Mouse (Mus musculus) midbrain, postnatal 0 days (tissue): Measurements from ENCODE around the gene Pou5f1. TPM values are rescaled to one million over a fixed set of nuclear protein-coding genes. Genes with fewer than 3 reads are reported as not detected.

ENCODE experiments used
- ATAC-seq: fragments of 200-750 bp; cut with Nextera tagmentation; 2 replicates; pipeline ENCODE4 v1.8.0; 2017; ENCODE audit warnings: moderate number of reproducible peaks, mild to moderate bottlenecking, moderate TSS enrichment, moderate library complexity; ENCODE audit not compliant: low FRiP score
- DNase-seq: peaks from one replicate; pipeline ENCODE4 v3.0.0-alpha.2; 2015; ENCODE audit warnings: low spot score
- H3K27ac ChIP-seq: fragments of 300-500 bp; sonication (generic); 2 replicates; pipeline ENCODE4 v1.5.1; 2014; ENCODE audit warnings: low read depth, mild to moderate bottlenecking, low read length, mixed read lengths
- H3K27me3 ChIP-seq: fragments of 300-500 bp; sonication (generic); 2 replicates; pipeline ENCODE4 v1.6.1; 2014; ENCODE audit warnings: low read length, control low read depth, mixed read lengths; ENCODE audit not compliant: insufficient read depth
- H3K36me3 ChIP-seq: fragments of 300-500 bp; sonication (generic); 2 replicates; pipeline ENCODE4 v1.6.1; 2014; ENCODE audit warnings: low read length, control low read depth, mixed read lengths; ENCODE audit not compliant: insufficient read depth
- H3K4me1 ChIP-seq: fragments of 300-500 bp; sonication (generic); 2 replicates; pipeline ENCODE4 v1.6.1; 2014; ENCODE audit warnings: mild to moderate bottlenecking, control low read depth, antibody characterized with exemption, low read length, mixed read lengths; ENCODE audit not compliant: insufficient read depth
- H3K4me2 ChIP-seq: fragments of 300-500 bp; sonication (generic); 2 replicates; pipeline ENCODE4 v1.6.1; 2014; ENCODE audit warnings: low read depth, mild to moderate bottlenecking, low read length, mixed read lengths; ENCODE audit not compliant: poor library complexity, severe bottlenecking
- H3K4me3 ChIP-seq: fragments of 300-500 bp; sonication (generic); 2 replicates; pipeline ENCODE4 v1.5.1; 2014; ENCODE audit warnings: low read depth, mild to moderate bottlenecking, low read length, moderate library complexity
- H3K9ac ChIP-seq: fragments of 300-500 bp; sonication (generic); replicated peaks from 2 replicates; pipeline ENCODE4 v1.6.1; 2014; ENCODE audit warnings: mild to moderate bottlenecking, low read length, moderate library complexity, mixed read lengths; ENCODE audit not compliant: poor library complexity, severe bottlenecking
- H3K9me3 ChIP-seq: fragments of 300-500 bp; sonication (generic); 2 replicates; pipeline ENCODE4 v1.6.1; 2016; ENCODE audit warnings: low read length, control low read depth
- CTCF ChIP-seq: IDR thresholded peaks from 2 replicates; pipeline ENCODE4 v1.5.1; 2016; ENCODE audit warnings: antibody characterized with exemption, mild to moderate bottlenecking
- WGBS: fragments of 180-500 bp; shearing (Covaris S2); extraction: QIAGEN DNeasy Blood & Tissue Kit; methylation state at CpG from one replicate; pipeline ENCODE4 v1.1.7; 2014; 5-methylcytosine and 5-hydroxymethylcytosine counted together
- polyA plus RNA-seq: library from polyadenylated mRNA; unstranded; fragments of >200 nt; fragmentation: Nextera tagmentation; extraction: Ambion mirVana; gene quantifications from 2 replicates; pipeline ENCODE4 v1.2.1, GENCODE M21; 2015
- total RNA-seq: library from RNA; depleted of rRNA; stranded (reverse); fragments of >200 nt; gene quantifications from 2 replicates; pipeline ENCODE4 v1.2.3, GENCODE M21; 2014

Pou5f1 gene
- total and polyA plus RNA-seq, 2 experiments from 2014 or later, result not detected

DNA sequence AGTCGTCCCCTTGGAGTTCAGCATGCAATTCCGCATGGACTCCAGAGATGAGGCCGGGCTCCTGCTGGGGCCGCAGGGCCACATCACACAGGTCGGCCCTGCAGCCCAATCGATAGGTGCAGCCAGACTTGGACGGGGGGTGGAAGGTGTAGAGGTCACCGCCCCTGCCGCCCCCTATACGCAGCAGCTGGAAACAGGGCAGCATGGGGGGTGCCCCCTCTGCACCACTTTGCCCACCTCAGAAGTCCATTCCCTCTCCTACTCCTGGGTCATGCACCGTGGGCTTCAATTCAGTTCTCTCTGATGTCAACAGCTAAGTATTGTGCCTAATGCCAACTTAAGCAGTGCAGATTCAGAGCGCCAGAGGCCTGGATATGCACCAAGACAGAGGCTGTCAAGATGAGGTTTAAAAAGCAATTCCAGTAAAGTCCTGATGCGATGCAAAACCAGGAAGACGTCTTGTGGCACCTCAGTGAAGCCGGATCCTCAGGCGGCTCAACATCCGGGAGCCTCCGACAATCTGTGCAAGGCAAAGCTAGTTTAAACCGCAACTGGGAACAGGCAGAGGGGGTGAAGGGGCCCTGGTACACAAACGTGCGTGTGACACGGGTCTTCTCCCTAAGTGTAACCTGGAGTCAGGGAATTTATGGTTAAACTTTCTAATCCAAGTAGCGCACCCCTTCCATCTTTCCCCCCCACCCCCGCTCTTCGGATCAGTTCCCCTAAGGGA lies 10.3 kb downstream of the Pou5f1 start:
- no peak overlapping the region for H3K27ac ChIP-seq
- peak; percentile 58 for ATAC-seq
- H3K9ac ChIP-seq, result peak overlapping the region; percentile 36; the same call in 1 of the 2 replicates
- peak overlapping the region; percentile 97 for H3K4me2 ChIP-seq
- peak overlapping the region; percentile 53 for H3K4me3 ChIP-seq
- no peaks in the 10 kb centered on the region for H3K27me3 ChIP-seq
- no peaks in the 10 kb centered on the region for H3K36me3 ChIP-seq
- no peak for TF ChIP-seq CTCF
- peak; percentile 27 for DNase-seq
- 8% methylated on average over 25 of the region's 25 CpGs for WGBS
- H3K9me3 ChIP-seq, result no peaks in the 10 kb centered on the region
- no peaks in the 10 kb centered on the region; the same call in 1 of the 2 replicates for H3K4me1 ChIP-seq

DNA sequence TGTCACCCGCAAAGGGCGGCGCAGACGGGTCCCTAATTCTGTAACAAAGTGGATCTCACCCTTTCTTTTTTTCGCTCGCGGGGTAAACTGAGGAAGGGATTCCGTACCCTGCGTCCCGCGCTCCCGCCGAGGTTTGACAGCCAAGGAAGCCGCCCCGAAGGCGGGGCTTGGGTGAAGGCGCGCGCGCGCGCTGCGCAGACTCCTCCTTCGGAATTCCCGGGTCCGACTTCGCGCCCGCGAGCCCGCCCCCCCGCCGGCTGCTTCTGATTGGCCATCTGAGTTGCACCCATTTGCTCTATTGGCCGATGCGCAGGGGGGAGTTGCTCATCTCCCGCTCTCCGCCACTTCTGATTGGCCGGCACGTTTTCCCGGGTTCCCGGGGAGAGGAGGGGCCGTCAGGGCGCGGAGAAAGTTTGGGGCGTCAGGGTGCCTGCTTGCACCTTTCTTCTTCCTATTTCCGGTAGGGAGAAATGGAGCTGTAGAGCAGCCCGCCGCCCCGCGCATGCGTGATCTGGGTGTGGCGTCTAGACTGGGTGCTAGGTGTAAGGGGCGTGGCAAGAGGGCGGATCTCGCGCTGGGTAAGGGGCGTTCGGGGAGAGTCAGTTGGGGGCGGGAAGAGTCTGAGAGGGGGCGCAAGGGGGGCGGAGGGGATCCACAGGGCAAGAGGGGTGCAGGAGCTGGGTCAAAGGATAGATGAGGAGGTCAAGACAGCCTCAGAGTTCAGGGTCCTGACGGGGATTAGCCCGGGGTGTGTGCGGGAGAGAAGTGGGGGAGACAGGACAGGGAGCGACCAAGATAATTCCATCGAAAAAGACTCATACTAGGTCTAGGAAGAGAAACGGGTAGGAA lies 11.1 kb downstream of the Pou5f1 start, which contains the start of the genes Tcf19 and Cchcr1:
TSS of gene Tcf19 (minus strand) at position 173 of the 849 bp plus-strand sequence.
TSS of gene Cchcr1 (plus strand) at position 449 of the 849 bp plus-strand sequence.
- under 1% methylated on average over 66 of the region's 67 CpGs for WGBS

DNA sequence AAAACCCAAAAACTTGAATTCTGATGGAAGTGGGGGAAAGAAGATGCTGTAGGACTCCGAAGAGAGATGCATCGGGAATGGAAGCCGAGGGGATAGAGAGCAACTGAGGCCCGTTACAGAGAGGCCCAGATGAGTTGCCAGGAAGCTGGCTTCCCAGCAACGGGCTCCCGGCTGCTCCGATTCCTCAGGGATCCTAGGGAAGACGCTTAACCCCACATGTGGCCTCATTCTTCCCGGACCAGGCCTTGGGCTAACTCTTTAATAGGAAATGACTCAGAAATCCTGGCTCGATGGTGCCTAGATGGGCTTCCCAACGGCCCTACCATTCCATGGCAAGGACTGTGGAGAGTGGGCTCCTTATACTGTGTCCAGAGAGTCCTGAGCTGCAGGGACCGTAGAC lies 11.7 kb downstream of the Pou5f1 start:
- no peak overlapping the region for H3K27ac ChIP-seq
- ATAC-seq (no peak), DNase-seq (no peak)
- H3K9ac ChIP-seq, result 0 out of 2 replicates have a peak overlapping the region, but pooled peaks have one; percentile 13
- H3K36me3 ChIP-seq, result no peaks in the 10 kb centered on the region
- no peaks in the 10 kb centered on the region; the same call in 1 of the 2 replicates for H3K4me1 ChIP-seq
- TF ChIP-seq CTCF, result no peak
- H3K4me3 ChIP-seq, result peak overlapping the region; percentile 53
- no peaks in the 10 kb centered on the region for H3K27me3 ChIP-seq
- H3K4me2 ChIP-seq, result peak overlapping the region; percentile 97
- 8% methylated on average over 12 of the region's 12 CpGs for WGBS
- no peaks in the 10 kb centered on the region for H3K9me3 ChIP-seq

More for the DNA sequence above, 11.1 kb downstream of the Pou5f1 start, which contains the start of the genes Tcf19 and Cchcr1:
- Histone ChIP-seq H3K9ac (peak within 1 kb of the TSS; percentile 36; the same call in 1 of the 2 replicates), H3K27me3 (no peaks in the 10 kb centered on the region), H3K27ac (no peak within 1 kb of the TSS), H3K4me2 (peak within 1 kb of the TSS; percentile 97), H3K36me3 (no peaks in the 10 kb centered on the region), H3K4me1 (no peaks in the 10 kb centered on the region; the same call in 1 of the 2 replicates), H3K4me3 (peak within 1 kb of the TSS; percentile 53), H3K9me3 (no peaks in the 10 kb centered on the region)
- ATAC-seq (peak; percentile 91), DNase-seq (peak; percentile 96)
- no peak for TF ChIP-seq CTCF

DNA sequence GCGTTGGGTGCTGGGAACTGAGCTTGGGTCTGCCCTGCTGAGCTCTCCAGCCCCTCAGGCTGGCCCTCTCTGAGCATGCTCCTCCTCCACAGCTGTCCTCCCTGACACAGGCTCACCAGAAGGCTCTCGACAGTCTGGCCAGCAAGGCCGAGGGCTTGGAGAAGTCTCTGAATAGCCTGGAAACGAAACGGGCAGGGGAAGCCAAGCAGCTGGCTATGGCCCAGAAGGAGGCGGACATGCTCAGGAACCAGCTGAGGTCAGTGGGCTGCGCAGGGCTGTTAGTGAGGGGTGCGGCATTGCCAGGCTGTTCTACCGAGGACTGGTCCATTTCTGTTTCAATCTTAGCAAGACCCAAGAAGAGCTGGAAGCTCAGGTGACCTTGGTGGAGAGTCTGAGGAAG lies 18.5 kb downstream of the Pou5f1 start:
- H3K27me3 ChIP-seq, result no peaks in the 10 kb centered on the region
- H3K9ac ChIP-seq, result no peak overlapping the region
- no peak overlapping the region for H3K4me3 ChIP-seq
- no peaks in the 10 kb centered on the region for H3K4me1 ChIP-seq
- 88% methylated on average over 9 of the region's 9 CpGs for WGBS
- no peak overlapping the region for H3K27ac ChIP-seq
- no peak overlapping the region for H3K4me2 ChIP-seq
- no peaks in the 10 kb centered on the region for H3K9me3 ChIP-seq
- H3K36me3 ChIP-seq, result no peaks in the 10 kb centered on the region
- no peak for DNase-seq
- TF ChIP-seq CTCF, result no peak
- ATAC-seq, result no peak

DNA sequence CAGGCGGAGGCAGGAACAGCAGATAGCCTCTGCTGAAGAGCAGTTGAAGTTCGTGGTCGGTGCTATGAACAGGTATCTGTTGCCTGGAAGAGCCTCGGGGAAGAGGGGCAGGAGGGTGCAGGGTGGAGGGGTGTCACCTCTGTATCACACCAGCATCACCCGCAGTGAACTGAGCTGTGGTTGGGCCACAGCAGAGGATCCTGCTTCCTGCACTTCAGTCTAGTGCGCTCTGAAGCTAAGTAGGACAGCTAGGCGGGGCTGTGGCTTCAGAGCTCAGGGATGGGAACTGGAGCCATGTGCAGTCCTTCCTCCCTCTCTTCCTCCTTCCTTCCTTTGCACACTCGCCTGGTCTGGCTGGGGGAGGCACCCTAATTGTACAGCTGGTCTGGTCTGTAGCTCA lies 20.8 kb downstream of the Pou5f1 start:
- ATAC-seq (no peak), DNase-seq (no peak)
- Histone ChIP-seq H3K9me3 (no peaks in the 10 kb centered on the region), H3K4me1 (no peaks in the 10 kb centered on the region; the same call in 1 of the 2 replicates), H3K27me3 (no peaks in the 10 kb centered on the region), H3K4me2 (no peak overlapping the region), H3K9ac (no peak overlapping the region), H3K36me3 (no peaks in the 10 kb centered on the region), H3K4me3 (no peak overlapping the region), H3K27ac (no peak overlapping the region)
- TF ChIP-seq CTCF, result no peak
- 83% methylated on average over 8 of the region's 8 CpGs for WGBS
